Mouse (Mus musculus) cerebellum, adult 9-11 months (tissue): ENCODE measurements at regions not wholly inside any gene's neighbourhood (a gene's known extent, or its start where the extent isn't known, plus 50 kb on each side); places are given as distances from the start of the nearest gene placed in this dataset.

Source experiments
- DNase-seq: peaks from one replicate; pipeline ENCODE4 v3.0.0; 2022

DNA sequence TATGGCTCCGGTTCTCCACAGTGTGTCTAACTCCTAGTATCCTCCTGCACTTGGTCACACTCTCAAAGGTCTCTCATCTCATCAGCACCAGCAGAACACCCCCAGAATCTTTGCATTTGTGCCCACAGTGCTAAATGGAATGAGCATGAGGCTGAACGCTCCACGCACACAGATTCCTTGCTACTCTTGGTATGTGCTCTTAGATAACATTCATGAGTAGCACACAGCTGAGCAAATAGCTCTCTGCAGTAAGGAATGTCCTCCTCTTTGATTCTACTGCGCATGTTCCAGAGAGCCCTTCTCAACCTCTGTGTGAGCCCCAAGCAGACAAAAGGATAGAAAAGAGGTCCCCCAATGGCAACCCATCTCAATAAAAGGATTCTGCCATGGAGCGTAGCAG, 326.1 kb upstream of the Zfp637 start:
- DNase-seq, result no peak

DNA sequence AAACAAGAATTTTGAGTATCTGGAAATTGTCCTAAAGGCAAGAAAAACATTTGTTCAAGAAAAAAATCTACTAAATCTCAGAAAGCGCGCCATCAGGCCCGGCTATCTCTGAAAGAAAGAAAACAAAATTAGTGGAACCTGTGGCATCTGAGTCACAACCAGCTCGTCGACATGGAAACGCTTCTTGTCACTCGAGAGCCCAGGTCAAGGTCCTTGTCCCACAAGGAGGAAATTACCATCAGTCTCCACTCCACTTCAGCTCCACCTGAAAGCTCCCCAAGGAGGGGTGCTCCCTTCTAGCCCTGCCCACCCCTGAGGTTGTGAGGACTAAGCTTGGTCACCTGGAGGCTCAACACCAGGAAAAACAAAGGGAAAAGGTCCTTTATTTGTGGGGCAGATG, 324.1 kb upstream of the Zfp637 start:
- DNase-seq, result no peak

DNA sequence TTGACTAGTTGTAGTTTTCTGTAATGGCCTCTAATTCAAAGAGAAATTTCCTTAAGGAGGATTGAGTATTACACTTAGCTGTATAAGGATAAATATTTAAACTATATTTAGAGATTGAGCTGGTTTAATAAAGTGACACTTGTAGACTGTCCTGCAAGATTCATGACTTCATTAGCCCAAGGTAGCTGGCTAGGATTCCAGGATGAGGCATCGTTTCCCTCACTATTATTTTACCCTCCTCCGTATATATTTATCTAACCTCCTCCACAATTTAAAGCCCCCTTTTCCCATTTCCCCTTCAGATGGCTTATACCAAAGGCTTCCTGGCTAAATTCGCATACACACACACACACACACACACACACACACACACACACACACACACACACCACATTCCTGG, 322.0 kb upstream of the Zfp637 start:
- no peak for DNase-seq

DNA sequence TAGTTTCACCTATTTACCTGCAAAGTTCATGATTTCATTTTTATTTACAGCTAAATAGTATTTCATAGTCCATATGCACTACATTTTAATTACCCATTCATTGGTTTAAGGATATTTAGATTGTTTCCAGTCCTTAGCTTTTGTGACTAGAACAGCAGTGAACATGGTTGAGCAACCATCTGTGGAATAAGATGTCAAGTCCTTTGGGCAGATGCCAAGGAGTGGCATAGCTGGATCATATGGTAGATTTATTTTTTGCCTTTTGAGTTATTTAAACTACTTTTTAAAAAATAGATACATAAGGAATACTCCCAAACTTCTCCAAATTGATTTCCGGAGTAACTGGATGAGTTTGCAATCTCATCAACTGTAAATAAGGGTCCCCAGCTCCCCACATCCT, 321.5 kb upstream of the Zfp637 start:
- DNase-seq, result no peak

DNA sequence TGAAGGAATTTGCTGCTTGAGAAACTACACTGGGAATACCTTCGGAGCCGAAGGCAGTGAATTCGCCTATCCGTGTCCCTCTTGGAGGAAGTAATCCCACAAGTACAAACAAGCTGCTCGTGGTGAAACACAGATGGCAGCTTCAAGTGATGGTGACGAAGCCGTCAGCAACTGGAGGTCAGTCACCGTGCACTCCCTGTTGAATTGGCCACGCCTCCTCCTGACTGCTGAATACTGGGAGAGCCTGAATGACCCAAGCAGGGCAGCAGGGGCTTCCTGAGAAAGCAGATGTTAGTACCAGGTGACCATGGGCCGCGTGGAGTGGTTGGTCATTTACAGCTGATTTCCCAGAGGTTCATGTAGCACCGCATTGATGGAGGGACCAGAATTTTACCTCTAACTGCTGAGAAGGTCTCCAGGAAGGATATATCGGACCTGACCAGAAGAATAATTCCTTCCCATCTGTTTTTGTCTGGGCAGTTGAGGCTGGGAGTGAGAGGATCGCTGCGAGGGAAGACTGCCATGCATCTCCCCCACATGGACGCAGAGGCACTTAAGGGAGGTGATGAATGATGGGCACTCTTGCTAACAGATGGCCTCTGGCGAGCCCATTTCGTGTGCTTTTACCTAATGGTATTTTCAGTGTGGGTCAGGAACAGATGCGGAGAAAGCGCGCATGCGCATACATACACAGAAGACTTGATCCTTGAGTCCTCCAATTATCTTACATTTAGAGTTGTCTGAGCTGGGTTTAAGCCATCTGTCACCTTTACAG, 314.6 kb upstream of the Zfp637 start:
- DNase-seq, result no peak

DNA sequence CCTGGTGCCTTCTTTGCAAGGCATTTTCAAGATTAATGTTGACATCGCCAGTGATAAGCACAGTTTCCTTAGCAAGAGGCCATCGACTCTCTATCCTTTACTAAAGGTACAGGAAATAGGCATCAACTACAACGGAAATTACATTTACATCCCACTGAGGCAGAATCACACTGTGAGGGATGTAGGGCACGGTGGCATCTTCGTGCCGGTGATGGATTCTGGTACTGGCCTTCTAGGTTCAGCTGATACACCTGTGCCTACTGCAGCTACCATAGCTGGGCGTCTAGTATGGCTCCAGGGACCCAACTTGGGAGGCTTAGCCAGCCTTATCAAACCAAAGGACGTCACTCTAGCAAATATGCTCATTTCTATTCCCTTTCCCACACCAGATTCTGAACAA, 313.5 kb upstream of the Zfp637 start:
- no peak for DNase-seq

DNA sequence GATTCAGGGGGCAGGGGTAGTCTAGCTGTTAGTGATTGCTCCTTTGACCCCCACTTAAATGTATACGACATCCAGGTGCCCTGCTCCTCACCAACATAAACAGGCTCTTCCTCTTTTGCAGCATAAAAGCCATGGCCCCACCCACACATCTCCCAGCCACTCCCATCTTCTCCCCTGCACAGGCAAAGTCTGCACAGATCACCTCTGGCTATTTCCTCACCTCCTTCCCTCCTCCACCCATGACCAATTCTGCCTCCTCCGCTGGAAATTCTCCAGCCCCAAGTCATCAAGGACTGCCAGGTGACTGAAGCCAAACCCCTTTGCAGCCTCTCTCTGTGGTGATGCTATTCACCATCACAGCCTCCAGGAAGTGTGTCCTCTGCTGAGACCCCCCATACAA, 306.8 kb upstream of the Zfp637 start:
- DNase-seq, result no peak

DNA sequence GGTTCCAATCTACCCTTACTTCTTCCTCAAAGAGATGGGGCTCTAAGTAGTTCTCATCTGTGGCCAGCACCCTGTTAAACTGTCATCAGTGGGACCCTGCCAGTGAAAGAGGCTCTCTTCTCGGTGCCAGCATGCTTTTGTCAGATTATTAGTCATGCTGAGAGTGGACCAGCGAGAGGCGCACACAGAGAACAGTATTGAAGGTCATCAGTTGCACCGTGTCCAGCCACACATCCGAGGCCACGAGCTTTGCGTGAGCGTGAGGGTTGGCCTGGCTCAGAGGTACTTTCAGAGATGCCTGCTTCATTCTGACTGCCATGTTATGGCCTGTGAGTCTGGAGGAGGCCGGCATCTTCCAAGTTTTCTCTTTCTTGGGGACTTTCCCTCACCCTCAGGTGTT, 306.0 kb upstream of the Zfp637 start:
- DNase-seq, result no peak

DNA sequence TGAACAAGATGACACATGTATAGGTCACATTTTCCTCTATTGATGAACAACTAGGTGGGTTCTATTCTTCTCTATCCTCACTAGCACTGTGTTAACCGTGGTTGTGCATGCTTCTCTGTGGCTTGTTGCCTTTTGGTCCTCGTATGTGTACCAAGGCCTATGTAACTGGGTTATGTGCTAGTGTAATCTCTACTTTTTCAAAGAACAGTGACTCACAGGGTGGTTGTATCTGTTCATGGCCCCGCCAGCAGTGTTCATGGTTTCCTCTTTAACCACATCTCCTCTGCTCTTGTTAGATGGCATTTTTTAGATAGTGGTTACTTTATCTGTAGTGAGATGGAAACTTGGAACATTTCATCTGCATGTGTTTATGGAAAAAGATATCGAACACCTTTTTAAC, 304.9 kb upstream of the Zfp637 start:
- no peak for DNase-seq

DNA sequence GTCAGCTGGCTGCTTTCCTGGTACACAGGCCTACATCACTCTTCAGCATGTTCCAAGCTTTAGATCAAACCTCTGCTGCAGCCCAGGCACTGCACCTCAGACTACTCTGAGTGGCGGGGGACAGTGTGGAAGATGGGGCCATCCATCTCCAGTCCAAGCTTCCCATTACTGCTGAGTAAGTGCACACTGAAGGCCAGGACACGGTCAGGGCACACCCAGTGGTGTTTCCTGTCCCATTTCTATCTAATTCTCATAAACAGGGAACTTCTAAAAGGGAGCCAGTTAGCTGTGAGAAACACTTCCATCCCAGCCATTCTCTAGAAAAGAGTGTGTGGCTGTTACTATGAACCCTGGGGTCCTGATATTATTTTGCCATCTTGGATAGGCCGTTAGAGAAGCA, 298.5 kb upstream of the Zfp637 start:
- no peak for DNase-seq

DNA sequence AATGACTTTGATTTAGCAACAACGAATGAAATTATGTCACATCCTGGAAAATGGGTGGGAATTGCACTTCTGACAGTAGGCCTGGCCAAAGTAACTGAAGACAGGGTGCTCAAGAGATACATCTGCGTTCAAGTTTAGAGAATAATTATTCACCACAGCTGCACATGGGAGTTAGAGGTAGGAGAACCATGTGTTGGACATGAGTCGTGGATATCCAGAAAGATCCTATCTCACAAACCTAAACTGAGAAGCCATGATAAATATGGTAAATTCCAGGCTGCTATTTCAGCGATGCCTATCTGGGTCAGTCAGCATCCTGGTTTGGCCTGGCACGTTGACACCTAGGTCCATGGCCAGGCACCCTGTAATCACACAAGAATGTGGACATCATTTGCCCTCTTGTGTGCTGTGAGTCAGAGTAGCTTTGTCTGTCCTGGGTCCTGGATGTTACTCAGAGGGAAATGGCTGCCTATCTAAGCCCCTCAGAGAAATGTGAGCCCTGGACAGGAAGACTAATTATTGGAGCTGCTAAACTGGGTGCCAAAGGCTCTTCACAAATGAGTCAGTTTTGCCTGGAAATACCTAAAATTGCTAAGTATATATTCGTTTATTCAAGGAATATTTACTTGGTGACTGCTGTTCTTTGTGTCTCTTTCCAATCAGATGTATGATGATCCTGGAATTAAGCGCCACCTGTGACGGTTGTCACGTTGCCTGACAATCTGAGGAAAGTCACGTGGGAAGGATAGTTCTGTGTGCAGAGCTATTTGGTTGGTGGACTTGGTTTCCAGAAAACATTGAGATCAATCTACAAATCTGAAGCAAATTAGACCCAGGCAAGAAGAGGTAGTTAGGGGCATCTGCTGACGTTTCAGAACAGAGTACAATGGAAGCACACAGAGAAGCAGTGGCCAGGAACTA, 296.4 kb upstream of the Zfp637 start:
- no peak for DNase-seq

DNA sequence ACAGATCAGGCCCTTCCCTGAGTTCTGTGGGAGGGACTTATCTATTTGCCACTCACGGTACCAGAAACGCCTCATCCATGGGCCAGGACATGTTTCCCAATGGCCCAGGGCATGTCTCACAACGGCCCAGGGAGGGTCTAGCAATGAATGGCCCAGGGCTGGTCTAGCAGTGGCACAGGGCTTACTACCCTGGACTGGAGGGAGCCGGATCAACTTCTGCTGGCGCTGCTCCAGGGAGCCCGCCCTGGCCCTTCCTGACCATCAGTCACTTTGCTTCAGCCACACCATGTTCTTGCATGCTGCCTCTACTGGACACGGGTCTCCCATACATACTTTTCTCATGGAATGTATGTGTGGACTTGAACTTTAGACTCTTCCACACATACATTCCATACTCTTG, 290.1 kb upstream of the Zfp637 start:
- no peak for DNase-seq

DNA sequence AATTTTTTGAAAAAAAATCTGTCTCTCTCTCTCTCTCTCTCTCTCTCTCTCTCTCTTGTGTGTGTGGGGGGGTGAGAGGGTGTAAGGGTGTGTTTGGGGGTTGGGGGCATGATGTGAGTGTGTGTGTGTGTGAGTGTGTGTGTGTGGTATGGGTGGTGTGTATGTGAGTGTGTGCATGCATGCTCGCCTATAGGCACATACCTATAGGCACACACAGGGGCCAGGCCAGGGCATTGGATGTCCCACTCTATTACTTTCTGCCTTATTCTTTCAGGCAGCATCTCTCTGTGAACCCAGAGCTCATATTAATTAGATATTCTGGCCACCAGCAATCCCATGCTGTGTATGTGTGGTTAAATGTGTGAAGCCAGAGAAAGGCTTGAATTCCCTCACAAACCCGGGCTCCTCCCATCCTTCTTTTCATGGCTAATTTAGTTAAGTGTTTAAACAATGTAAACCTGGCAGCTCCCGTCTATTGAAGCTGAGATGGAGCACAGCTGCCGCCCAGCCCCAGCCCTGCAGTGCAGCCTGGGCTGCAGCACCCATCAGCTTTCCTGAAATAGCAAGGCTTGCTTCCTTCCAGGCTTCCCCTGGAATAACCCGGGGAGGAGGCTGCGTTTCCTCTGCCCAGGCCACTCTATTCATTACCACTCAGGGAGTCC, 288.8 kb upstream of the Zfp637 start:
- DNase-seq, result no peak

DNA sequence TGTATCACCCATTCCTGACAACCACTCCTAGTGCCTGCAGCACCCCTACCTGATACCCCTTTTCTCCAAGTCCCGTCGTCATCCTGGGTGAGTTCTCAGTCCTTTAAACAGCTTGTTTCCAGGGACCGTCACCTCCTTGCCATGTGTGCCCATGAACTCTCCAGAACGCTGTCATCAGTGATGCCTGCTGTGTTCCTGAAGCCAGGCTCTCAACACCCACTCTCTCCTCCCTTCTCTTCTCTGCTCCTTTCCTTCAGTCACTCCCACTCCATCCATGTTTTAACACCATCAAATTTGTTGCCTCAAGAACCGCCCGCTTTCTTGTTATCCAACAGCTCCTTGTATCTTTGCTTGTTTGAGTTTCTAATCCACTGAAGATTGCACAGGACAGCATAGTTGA, 277.8 kb upstream of the Zfp637 start:
- DNase-seq, result no peak

DNA sequence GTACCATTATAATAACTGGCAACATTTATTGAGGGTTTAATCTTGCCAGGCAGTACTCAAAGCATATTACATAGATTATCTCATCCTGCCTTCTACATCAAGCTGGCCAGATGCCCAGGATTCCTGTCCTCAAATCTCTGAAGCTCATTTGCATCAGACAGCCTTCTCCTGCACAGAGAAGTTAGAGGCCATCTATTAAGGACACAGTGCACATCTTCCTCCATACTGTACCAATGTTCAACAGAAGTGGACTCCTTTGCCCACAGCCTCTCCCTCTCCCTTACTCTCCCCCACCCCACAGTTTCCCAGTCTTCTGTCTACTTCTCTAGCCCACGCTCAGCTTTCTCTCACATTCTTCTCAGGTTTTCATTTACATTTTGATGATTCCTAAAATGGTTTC, 277.3 kb upstream of the Zfp637 start:
- no peak for DNase-seq

DNA sequence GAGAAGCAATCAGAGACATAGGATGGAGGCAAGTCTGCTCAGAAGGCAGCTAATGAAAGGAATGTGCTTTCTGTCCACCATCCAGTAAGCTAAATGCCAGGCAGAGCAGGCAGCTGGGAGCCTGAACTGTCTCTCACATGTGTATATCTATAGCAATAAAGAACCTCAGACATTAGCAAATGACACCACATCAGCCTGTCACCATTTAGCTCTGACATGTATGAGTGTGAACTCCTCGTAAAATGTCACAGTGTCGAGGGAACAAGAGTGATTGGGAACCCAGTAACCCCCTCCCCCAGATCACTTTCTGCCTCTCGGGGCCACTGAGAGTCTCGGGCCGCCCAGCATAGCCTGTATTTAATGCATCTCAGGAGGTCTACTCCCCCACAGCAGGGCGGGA, 274.2 kb upstream of the Zfp637 start:
- no peak for DNase-seq

DNA sequence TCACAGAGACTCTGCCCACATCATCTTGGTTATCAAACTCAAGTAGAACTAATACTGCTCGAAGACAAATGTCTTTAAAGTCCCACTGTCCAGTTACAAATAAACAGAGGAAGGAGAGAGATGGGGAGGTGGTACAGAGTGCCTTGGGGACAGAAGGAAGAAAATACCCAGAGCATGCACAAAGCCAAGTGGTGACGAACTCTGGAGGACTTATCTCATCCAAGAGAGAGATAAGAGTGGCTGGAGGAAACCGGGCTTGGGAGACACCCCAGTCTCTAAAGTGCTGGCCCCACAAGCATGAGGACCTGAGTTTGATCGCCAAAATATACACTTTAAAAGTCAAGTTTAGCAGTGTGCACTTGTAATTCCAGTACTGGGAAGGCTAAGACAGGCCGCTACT, 273.3 kb upstream of the Zfp637 start:
- no peak for DNase-seq

DNA sequence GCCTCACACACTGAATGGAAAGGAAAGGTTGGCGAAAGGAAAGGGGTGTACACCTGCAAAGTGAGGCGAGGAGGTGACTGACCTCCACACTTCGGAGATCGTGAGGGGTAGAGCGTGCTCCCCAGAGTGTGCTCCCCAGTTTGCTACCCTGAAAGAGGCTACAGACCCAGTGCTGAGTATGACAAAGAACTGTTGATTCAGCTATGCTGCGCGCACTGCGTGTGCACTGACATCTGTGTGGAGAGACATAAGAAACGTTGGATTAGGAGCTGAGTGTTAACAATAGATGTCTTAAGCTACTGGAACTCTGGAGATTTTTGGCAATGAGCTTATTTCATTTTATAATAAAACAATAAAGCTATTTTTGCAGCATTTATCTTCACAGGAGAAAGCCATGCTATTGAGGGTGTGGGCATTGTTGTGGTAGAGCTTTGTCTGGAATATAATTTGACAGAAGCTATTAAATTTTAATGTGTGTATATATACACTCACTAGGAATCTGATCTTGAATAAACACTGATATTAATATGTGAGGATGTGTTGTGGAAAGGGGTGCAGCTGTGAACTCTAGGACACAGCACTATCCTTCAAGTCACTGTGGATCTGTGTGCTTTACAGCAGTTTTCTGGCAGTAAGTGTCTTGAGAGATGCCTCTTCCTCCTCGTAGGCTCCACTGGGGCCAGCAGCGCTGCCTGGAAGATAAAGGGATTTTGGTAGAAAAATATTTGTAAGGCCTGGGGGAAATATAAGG, 271.2 kb upstream of the Zfp637 start:
- DNase-seq, result no peak

DNA sequence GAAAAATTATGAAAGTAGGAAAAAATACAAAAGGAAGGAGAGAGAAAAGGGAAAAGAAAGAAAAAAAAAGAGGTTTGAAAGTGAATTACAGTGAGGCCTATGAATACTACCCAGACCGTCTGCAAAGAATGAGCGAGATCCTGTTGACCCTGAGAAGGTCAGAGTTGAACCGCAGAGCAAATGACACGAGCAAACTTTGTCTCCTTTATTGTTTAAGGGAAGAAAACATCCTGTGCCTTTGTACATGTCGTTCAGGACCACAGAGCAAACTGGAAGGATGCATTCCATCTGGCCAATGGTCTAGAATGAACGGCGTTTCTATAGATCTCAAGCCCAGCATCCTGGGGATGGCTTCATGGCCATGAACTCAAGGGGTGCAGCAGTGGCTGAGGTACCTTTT, 270.6 kb upstream of the Zfp637 start:
- DNase-seq, result no peak

DNA sequence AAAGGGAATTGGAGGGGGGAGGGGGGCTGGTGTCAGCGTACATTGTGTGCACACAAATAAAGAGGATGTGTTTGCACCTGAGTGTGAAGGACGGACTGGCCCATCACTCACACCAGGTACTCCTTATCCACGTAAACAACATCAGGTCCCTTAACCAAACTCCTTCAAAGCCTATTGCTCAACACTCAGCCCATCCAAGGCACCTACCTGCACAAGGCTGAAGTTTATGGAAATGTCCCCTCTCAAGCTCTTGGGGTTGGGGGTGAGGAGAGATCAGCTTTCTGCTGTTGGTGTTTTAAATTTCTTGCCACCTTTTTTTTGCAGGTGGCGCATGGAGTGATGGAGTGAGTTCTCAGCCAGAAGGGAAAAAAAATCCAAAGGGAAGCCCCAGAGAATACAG, 270.2 kb upstream of the Zfp637 start:
- no peak for DNase-seq

DNA sequence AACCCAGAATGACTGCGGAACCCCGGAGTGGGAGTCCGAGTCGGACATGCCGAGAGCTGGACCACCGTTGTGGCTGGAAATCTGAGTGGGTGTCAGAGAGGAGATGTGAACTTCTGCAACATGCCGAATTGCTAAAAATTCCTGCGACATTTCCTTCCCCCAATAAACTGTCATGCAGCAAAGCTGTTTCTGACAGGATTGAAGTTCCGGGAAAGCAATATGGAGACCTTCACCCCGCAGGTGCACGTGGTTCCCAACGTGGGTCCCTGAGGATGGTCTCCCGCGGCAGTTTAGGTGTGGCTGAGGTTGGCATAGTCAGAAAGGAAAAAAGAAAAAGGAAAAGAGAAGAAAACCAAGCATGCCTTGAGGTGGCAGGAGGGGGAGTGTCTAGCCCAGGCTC, 269.0 kb upstream of the Zfp637 start:
- DNase-seq, result no peak

DNA sequence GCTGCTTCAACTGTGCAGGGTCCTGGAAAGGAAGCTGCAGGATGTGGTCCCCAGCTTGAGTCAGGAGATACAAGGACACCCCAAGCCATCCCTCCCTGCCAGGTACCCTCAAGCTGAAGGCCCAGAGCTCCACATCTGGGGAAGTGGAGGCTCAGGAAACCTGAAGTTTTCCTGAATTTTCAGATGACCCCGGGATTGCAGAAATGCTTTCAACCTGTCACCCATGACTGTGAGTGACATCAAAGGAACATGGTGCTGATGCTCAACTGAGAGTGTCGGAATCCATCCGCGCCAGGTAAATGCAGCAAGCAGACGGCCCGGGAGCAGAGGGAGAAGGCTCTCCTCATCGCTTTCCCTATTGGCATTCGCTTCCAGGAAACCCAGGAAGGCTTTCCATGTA, 267.6 kb upstream of the Zfp637 start:
- DNase-seq, result no peak

DNA sequence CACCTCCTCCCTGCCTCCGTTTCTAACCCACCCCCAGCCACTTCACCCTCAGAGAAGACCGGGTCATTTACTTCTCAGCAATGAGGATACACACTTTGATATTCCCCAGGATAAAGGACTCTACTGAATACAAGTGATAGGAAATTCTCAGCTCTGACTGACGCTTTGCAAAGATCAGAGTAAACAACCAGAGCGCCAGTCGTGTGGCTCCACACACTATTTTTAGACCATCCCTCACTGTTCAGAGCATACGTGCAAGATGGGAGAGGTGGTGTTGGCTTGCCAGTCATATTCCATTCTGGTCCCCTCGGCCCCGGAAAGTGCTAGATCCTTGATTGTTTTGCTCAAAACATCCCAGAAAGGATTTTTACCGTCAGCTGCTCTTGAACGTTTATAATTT, 266.8 kb upstream of the Zfp637 start:
- DNase-seq, result no peak
